Mouse (Mus musculus): ENCODE data around the gene Clip4. TPM values are rescaled to one million over a fixed set of nuclear protein-coding genes. Genes with fewer than 3 reads are reported as not detected.

Gene Clip4
- polyA plus RNA-seq, 1 experiment from 2014 or later = 3.3 TPM

- ATAC-seq = peak; percentile 61; the same call in 1 of the 2 replicates
- H3K9ac ChIP-seq (ENCODE audit: low read depth, low read length) = no peak overlapping the region
- no peak overlapping the region for H3K4me3 ChIP-seq (ENCODE audit: low read depth, low read length)
- H3K27me3 ChIP-seq (replicated peaks; ENCODE audit: control insufficient read depth, insufficient read depth, low read length) = no peaks in the 10 kb centered on the region
- no peaks in the 10 kb centered on the region for H3K9me3 ChIP-seq (ENCODE audit: control insufficient read depth)
- H3K36me3 ChIP-seq (ENCODE audit: control insufficient read depth, insufficient read depth) = no peaks in the 10 kb centered on the region
- no peak overlapping the region for H3K4me2 ChIP-seq (replicated peaks; ENCODE audit: low read depth)
- no peak overlapping the region for H3K27ac ChIP-seq (ENCODE audit: low read depth, low read length)
- no peaks in the 10 kb centered on the region for H3K4me1 ChIP-seq (replicated peaks; ENCODE audit: control insufficient read depth, insufficient read depth, low read length)
- no peak for TF ChIP-seq CTCF (IDR thresholded peaks at IDR 0.05; ENCODE audit: low read depth)
- WGBS = 15% methylated on average over 3 of the region's 3 CpGs
Observed at GRCm38 (mm10) chr17:71913188-71913587, 144.9 kb downstream of the Clip4 start.

Other genes starting within 250 kb of the Clip4 start
- gene Ndc80, start 241.6 kb upstream of the Clip4 start, polyA plus RNA-seq (2015; fragmentation: Nextera tagmentation; extraction: Ambion mirVana) = 8.8 and 10.0 TPM in 2 replicates
- 0.27 and 0.66 TPM in 2 replicates for gene Spdya, start 216.4 kb upstream of the Clip4 start, polyA plus RNA-seq (2015; fragmentation: Nextera tagmentation; extraction: Ambion mirVana)
- gene Wdr43, start 152.6 kb upstream of the Clip4 start, polyA plus RNA-seq (2015; fragmentation: Nextera tagmentation; extraction: Ambion mirVana) = 22.8 and 26.5 TPM in 2 replicates
- gene Togaram2, start 95.2 kb upstream of the Clip4 start, polyA plus RNA-seq (2015; fragmentation: Nextera tagmentation; extraction: Ambion mirVana) = 0.07 and 0.16 TPM in 2 replicates
- not detected in 2 replicates for gene Pcare, start 15.6 kb upstream of the Clip4 start, polyA plus RNA-seq (2015; fragmentation: Nextera tagmentation; extraction: Ambion mirVana)